Mouse (Mus musculus) forebrain, embryonic 12.5 days (tissue): ENCODE data around the gene Slc4a8. TPM values are rescaled to one million over a fixed set of nuclear protein-coding genes. Genes with fewer than 3 reads are reported as not detected.

Experiments used
- ATAC-seq: fragments of 200-750 bp; cut with Nextera tagmentation; 2 replicates; pipeline ENCODE4 v1.8.0; 2017; ENCODE audit warnings: moderate TSS enrichment; ENCODE audit not compliant: low FRiP score
- H3K27ac ChIP-seq: fragments of 300-500 bp; sonication (generic); 2 replicates; pipeline ENCODE4 v1.5.1; 2016; ENCODE audit warnings: mild to moderate bottlenecking
- H3K27me3 ChIP-seq: fragments of 300-500 bp; sonication (generic); 2 replicates; pipeline ENCODE4 v1.6.1; 2016; ENCODE audit warnings: mild to moderate bottlenecking
- H3K36me3 ChIP-seq: fragments of 300-500 bp; sonication (generic); replicated peaks from 2 replicates; pipeline ENCODE4 v1.6.1; 2016; ENCODE audit warnings: mild to moderate bottlenecking
- H3K4me1 ChIP-seq: fragments of 300-500 bp; sonication (generic); 2 replicates; pipeline ENCODE4 v1.6.1; 2016
- H3K4me2 ChIP-seq: fragments of 300-500 bp; sonication (generic); 2 replicates; pipeline ENCODE4 v1.6.1; 2016; ENCODE audit warnings: mild to moderate bottlenecking, moderate library complexity
- H3K4me3 ChIP-seq: fragments of 300-500 bp; sonication (generic); replicated peaks from 2 replicates; pipeline ENCODE4 v1.5.1; 2016; ENCODE audit warnings: mild to moderate bottlenecking
- H3K9ac ChIP-seq: fragments of 300-500 bp; sonication (generic); 2 replicates; pipeline ENCODE4 v1.6.1; 2016; ENCODE audit warnings: mild to moderate bottlenecking
- H3K9me3 ChIP-seq: fragments of 300-500 bp; sonication (generic); 2 replicates; pipeline ENCODE4 v1.6.1; 2016
- WGBS: fragments of 180-500 bp; shearing (Covaris S2); methylation state at CpG from one replicate; pipeline ENCODE4 v1.1.7; 2016; 5-methylcytosine and 5-hydroxymethylcytosine counted together
- polyA plus RNA-seq: library from polyadenylated mRNA; unstranded; fragments of >200 nt; fragmentation: Nextera tagmentation; extraction: Ambion mirVana; gene quantifications from 2 replicates; pipeline ENCODE4 v1.2.1, GENCODE M21; 2016

The Slc4a8 gene
- polyA plus RNA-seq: 18.6 and 19.5 TPM in 2 replicates

DNA sequence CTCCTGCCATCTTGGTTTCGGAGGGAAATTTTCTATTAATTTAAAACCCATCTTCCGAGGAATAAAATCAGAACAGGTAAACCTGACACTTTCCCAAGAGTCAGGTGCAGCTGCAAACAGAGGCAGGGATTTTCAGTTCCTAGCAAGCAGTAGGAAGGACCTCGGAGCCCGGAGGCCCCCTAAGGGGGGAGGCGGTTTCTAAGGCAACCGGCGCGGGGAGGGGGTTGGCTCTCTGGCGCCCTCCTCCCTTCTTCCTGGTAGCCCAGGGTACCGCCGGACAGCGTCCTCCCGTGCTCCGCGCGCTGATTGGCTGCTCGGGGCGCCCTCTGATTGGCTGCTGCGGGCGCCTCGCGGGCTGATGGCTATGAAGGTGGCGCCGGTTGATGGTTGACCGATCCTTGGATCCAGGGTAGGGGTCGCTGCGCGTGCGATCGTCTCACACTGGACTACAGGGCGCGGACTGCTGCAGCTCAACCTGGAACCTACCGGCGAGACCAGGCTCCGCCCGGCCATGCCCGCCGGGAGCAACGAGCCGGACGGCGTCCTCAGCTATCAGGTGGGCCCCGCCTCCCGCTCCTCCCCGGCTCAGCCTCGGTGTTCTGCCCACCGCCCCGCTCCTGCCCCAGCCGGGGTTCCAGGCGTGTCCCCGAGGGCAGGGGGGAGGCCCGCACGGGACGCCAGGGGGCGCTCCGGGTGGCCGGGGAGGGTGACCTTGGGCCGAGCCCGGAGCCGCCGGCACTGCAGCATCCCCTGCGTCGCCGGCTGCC, at the start of gene Slc4a8:
Gene Slc4a8 (plus strand): TSS at position 329 of the 767 bp plus-strand sequence.
- ATAC-seq: peak; percentile 96
- Histone ChIP-seq H3K9me3 (no peaks in the 10 kb centered on the region), H3K27ac (peak within 1 kb of the TSS; percentile 88), H3K36me3 (0 out of 2 replicates have a peak, but pooled peaks cover 3% of the 10 kb centered on the region), H3K9ac (peak within 1 kb of the TSS; percentile 77), H3K4me3 (peak within 1 kb of the TSS; percentile 81), H3K4me1 (peaks cover 23% of the 10 kb centered on the region), H3K4me2 (peak within 1 kb of the TSS; percentile 85), H3K27me3 (no peaks in the 10 kb centered on the region)
- under 1% methylated on average over 60 of the region's 64 CpGs for WGBS

GRCm38 (mm10) chr15:100714470-100714869, 47.1 kb upstream of the Slc4a8 start:
- Histone ChIP-seq H3K9me3 (no peaks in the 10 kb centered on the region), H3K4me3 (no peak overlapping the region), H3K4me1 (no peaks in the 10 kb centered on the region; the same call in 1 of the 2 replicates), H3K27me3 (no peaks in the 10 kb centered on the region; the same call in 1 of the 2 replicates), H3K36me3 (no peaks in the 10 kb centered on the region), H3K4me2 (no peak overlapping the region), H3K9ac (no peak overlapping the region), H3K27ac (no peak overlapping the region)
- 95% methylated on average over 8 of the region's 8 CpGs for WGBS
- no peak for ATAC-seq

- Histone ChIP-seq H3K9ac (no peak overlapping the region), H3K27ac (no peak overlapping the region), H3K4me3 (no peak overlapping the region), H3K4me2 (no peak overlapping the region), H3K36me3 (no peaks in the 10 kb centered on the region), H3K9me3 (no peaks in the 10 kb centered on the region), H3K4me1 (no peaks in the 10 kb centered on the region; the same call in 1 of the 2 replicates), H3K27me3 (no peaks in the 10 kb centered on the region; the same call in 1 of the 2 replicates)
- no peak for ATAC-seq
- 50% methylated on average over 9 of the region's 9 CpGs for WGBS
Observed at GRCm38 (mm10) chr15:100715399-100715993, 46.1 kb upstream of the Slc4a8 start.

DNA sequence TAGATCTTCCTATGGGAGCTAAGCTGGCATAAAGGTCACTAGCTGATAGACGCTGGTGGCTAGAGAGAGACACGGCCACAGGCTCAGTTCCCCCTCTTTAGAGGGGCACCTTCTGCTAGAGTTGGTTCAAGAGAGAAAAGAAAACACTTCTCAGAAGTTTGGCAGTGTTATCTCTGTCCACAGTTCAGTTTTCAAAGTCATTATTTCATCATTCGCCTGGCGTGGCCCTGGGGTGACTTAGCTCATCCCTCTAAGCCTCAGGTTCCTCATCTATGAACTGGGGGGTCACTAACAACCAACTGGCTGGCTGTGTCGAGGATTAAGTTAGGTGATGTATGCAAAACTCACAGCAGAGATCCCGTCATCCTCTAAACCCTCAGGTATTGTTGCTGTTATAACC, 43.6 kb upstream of the Slc4a8 start:
- Histone ChIP-seq H3K36me3 (no peaks in the 10 kb centered on the region), H3K27ac (no peak overlapping the region), H3K4me3 (no peak overlapping the region), H3K4me1 (no peaks in the 10 kb centered on the region; the same call in 1 of the 2 replicates), H3K9ac (no peak overlapping the region), H3K4me2 (no peak overlapping the region), H3K9me3 (no peaks in the 10 kb centered on the region), H3K27me3 (no peaks in the 10 kb centered on the region; the same call in 1 of the 2 replicates)
- no peak for ATAC-seq
- WGBS: 89% methylated on average over 6 of the region's 6 CpGs

GRCm38 (mm10) chr15:100718572-100718971, 43.0 kb upstream of the Slc4a8 start:
- Histone ChIP-seq H3K27ac (no peak overlapping the region), H3K27me3 (no peaks in the 10 kb centered on the region; the same call in 1 of the 2 replicates), H3K36me3 (no peaks in the 10 kb centered on the region), H3K4me2 (no peak overlapping the region), H3K9ac (no peak overlapping the region), H3K9me3 (no peaks in the 10 kb centered on the region), H3K4me3 (no peak overlapping the region), H3K4me1 (no peaks in the 10 kb centered on the region; the same call in 1 of the 2 replicates)
- ATAC-seq: no peak
- WGBS: 82% methylated on average over 11 of the region's 11 CpGs

DNA sequence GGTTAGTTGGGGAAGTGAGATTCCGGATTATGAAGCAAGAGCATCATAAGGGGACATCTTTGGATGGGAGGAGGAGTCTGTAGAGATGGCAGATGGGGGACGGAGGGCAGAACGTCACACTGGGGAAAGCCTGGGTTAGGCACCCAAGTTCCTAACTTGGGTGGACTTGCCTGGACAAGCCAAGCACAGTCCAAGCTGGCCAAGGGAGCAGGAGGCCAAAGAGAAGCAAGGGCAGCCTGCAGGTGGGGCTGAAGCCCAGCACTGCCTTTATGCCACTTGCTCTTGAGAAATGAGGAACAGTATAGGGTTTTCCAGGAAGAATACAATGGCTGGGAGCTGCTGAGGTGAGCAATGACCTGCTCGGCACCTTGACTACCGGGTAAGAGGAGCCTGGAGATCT, 42.3 kb upstream of the Slc4a8 start:
- Histone ChIP-seq H3K27me3 (no peaks in the 10 kb centered on the region; the same call in 1 of the 2 replicates), H3K36me3 (no peaks in the 10 kb centered on the region)

GRCm38 (mm10) chr15:100720066-100720465, 41.5 kb upstream of the Slc4a8 start:
- H3K9me3 ChIP-seq: no peaks in the 10 kb centered on the region
- H3K9ac ChIP-seq: no peak overlapping the region
- H3K36me3 ChIP-seq: no peaks in the 10 kb centered on the region
- 89% methylated on average over 10 of the region's 10 CpGs for WGBS
- H3K4me1 ChIP-seq: no peaks in the 10 kb centered on the region; the same call in 1 of the 2 replicates
- H3K4me2 ChIP-seq: no peak overlapping the region
- H3K27ac ChIP-seq: no peak overlapping the region
- ATAC-seq: no peak
- H3K4me3 ChIP-seq: no peak overlapping the region
- no peaks in the 10 kb centered on the region; the same call in 1 of the 2 replicates for H3K27me3 ChIP-seq

More for the DNA sequence above, 42.3 kb upstream of the Slc4a8 start:
- H3K4me3 ChIP-seq: no peak overlapping the region
- H3K27ac ChIP-seq: no peak overlapping the region
- no peaks in the 10 kb centered on the region for H3K9me3 ChIP-seq
- ATAC-seq: no peak
- H3K9ac ChIP-seq: no peak overlapping the region
- WGBS: 91% methylated on average over 5 of the region's 5 CpGs
- no peak overlapping the region for H3K4me2 ChIP-seq
- H3K4me1 ChIP-seq: no peaks in the 10 kb centered on the region; the same call in 1 of the 2 replicates

GRCm38 (mm10) chr15:100721445-100721844, 40.1 kb upstream of the Slc4a8 start:
- Histone ChIP-seq H3K4me1 (no peaks in the 10 kb centered on the region), H3K9ac (no peak overlapping the region), H3K27me3 (peaks cover 6% of the 10 kb centered on the region; the same call in 1 of the 2 replicates), H3K9me3 (no peaks in the 10 kb centered on the region), H3K4me2 (no peak overlapping the region), H3K4me3 (no peak overlapping the region), H3K27ac (no peak overlapping the region), H3K36me3 (no peaks in the 10 kb centered on the region)
- WGBS: 93% methylated on average over 5 of the region's 5 CpGs
- no peak for ATAC-seq

DNA sequence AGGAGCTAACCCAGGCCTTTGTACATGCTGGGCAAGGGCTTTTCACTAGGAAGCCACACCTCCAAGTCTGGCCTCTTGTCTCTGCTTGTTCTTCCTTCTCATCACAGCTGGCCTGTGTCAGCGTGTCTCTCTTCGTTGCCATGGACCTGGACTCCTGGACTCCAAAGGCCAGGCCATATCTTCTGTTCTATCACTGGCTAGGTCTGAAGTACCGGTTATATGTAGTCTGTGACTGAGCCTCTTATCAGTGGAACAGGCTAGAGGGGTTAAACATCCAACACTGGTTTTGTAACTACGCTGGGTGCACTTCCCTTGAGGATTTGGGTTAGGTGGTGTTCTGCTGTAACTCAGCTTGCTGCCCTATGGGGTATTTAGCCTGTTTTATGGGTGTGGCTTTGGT, 39.5 kb upstream of the Slc4a8 start:
- ATAC-seq: no peak
- H3K27me3 ChIP-seq: peaks cover 6% of the 10 kb centered on the region
- H3K4me2 ChIP-seq: no peak overlapping the region
- H3K9ac ChIP-seq: no peak overlapping the region
- no peak overlapping the region for H3K27ac ChIP-seq
- no peaks in the 10 kb centered on the region for H3K9me3 ChIP-seq
- H3K4me3 ChIP-seq: no peak overlapping the region
- 68% methylated on average over 4 of the region's 4 CpGs for WGBS
- H3K36me3 ChIP-seq: no peaks in the 10 kb centered on the region
- H3K4me1 ChIP-seq: no peaks in the 10 kb centered on the region

DNA sequence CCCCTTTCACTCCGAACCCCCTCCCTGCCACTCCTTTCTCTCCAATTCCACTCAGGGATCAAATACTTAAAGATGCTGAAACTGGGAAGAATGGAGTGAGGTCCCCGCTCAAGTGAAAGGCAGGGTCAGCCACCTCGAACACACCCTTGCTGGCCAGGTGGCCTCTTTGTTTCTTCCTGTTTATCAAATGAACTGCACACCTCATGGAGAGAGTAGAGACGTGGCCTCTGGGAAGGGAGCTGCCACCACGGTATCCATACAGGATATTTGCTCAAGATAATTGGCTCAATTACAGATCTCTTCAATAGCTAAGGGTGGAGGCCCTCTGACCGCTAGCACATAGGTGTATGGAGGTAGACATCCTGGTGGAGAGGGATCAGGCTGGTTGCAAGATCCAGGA, 39.0 kb upstream of the Slc4a8 start:
- Histone ChIP-seq H3K4me3 (no peak overlapping the region), H3K27ac (no peak overlapping the region), H3K36me3 (no peaks in the 10 kb centered on the region), H3K4me2 (no peak overlapping the region), H3K27me3 (peaks cover 11% of the 10 kb centered on the region), H3K4me1 (no peaks in the 10 kb centered on the region), H3K9ac (no peak overlapping the region), H3K9me3 (no peaks in the 10 kb centered on the region)
- 70% methylated on average over 6 of the region's 6 CpGs for WGBS
- ATAC-seq: no peak

GRCm38 (mm10) chr15:100723505-100723904, 38.0 kb upstream of the Slc4a8 start:
- Histone ChIP-seq H3K36me3 (no peaks in the 10 kb centered on the region), H3K27ac (no peak overlapping the region), H3K9ac (no peak overlapping the region), H3K9me3 (no peaks in the 10 kb centered on the region), H3K4me1 (no peaks in the 10 kb centered on the region; the same call in 1 of the 2 replicates), H3K4me2 (no peak overlapping the region), H3K4me3 (no peak overlapping the region), H3K27me3 (peaks cover 21% of the 10 kb centered on the region)
- ATAC-seq: no peak
- WGBS: 84% methylated on average over 14 of the region's 14 CpGs

- Histone ChIP-seq H3K36me3 (no peaks in the 10 kb centered on the region), H3K4me1 (peaks cover 11% of the 10 kb centered on the region), H3K9ac (no peak overlapping the region), H3K4me3 (no peak overlapping the region), H3K27me3 (peaks cover 50% of the 10 kb centered on the region), H3K27ac (no peak overlapping the region), H3K9me3 (no peaks in the 10 kb centered on the region), H3K4me2 (no peak overlapping the region)
- no peak for ATAC-seq
- 87% methylated on average over 11 of the region's 11 CpGs for WGBS
Observed at GRCm38 (mm10) chr15:100726721-100727120, 34.8 kb upstream of the Slc4a8 start.
